ENCODE assay signal across 1 mouse cellular context in genomic region chr6:66985500-66985899, GRCm38 (mm10).
TF ChIP-seq lines count a peak whose summit lies in the region.

No protein-coding gene starts in this region.

TF ChIP-seq in CH12.LX, 34 proteins besides CTCF, POLR2A, EP300 and RAD21 (continued from another document):
- TF ChIP-seq MYC (IDR thresholded peaks at IDR 0.05; ENCODE audit: low read depth, low read length) (no peak), RCOR1 (conservative IDR thresholded peaks at IDR 0.05; ENCODE audit: low read depth, low read length) (no peak), UBTF (IDR thresholded peaks at IDR 0.05; ENCODE audit: low read depth, low read length) (no peak), NELFE (IDR thresholded peaks at IDR 0.05; ENCODE audit: low read depth, low read length) (no peak), SIN3A (IDR thresholded peaks at IDR 0.05; ENCODE audit: low read length) (no peak), ZKSCAN1 (IDR thresholded peaks at IDR 0.05; ENCODE audit: borderline replicate concordance, low read depth, low read length) (no peak), CHD2 (IDR thresholded peaks at IDR 0.05; ENCODE audit: low read length) (no peak), IRF4 (IDR thresholded peaks at IDR 0.05; ENCODE audit: low read depth, low read length) (no peak), MAZ (IDR thresholded peaks at IDR 0.05; ENCODE audit: low read depth, low read length) (no peak), CHD1 (IDR thresholded peaks at IDR 0.05; ENCODE audit: low read depth, low read length) (no peak)
